12 mouse cellular contexts compared by ENCODE assay signal in the genomic region with DNA sequence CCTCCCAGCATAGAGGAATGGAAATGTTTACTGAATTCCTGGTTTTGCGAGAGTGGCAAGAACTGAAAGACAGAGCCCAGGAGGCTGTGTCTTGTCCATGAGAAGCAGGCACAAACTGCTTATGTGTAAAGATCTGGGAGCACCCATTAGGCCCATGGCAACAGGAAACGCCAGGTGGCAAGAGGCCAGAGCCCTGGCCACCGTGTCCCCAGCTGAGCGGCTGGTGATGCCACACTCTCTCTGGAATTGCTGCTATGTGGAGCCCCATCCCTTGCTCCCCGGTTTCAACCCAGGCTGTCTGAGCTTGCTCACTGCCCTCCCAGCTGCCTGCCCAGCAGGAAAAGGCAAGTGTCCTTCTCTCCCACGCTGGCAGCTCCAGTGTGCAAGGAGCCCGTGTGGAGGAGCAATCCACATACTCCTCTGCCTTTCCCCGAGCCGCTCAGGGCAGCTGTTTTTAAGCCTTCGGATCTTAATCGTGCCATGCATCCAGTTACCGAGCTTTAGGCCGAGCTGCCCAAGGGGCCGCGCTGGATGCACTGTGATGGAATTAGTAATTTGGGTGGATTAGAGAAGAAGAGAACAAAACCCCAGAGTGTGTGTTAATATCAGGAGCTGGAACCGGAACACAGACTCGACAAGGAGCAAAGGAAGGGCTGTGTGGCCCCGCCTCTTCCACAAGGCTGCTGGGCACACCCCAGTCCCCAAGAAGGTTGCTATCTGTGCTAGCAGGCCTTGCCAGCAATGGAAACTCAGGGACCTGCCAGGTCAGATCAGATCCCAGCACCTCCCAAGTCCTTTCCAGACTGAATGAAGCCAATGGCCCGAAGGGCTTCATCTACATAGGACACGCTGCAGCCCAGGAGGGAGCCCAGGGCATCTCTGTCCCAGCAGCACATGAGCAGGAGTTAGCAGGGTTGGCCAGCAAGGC. TPM values are rescaled to one million over a fixed set of nuclear protein-coding genes. Genes with fewer than 3 reads are reported as not detected.
DNase-seq lines count a peak whose midpoint lies in the region; ATAC-seq and TF ChIP-seq lines count a peak whose summit lies in the region.
"Had no signal": no experiment of that assay in that cellular context is flagged by ENCODE, and none has a peak within 500 bp of the region (broad histone marks: within the 10 kb centered on the region; RNA-seq: fewer than 3 reads in every experiment).

No protein-coding gene starts in this region.

- no peak for DNase-seq in heart, adult 9 months (ENCODE audit: low spot score in 2 of 2)
- no peak for DNase-seq in liver, embryonic 11.5 days (ENCODE audit: low spot score)
- no peak for DNase-seq in midbrain, postnatal 0 days (ENCODE audit: low spot score)
- no peak for DNase-seq in thymus, postnatal 10 days (ENCODE audit: low spot score in 2 of 2)
- no peak for DNase-seq in cerebellum, postnatal 36 days
- DNase-seq: kidney, adult 11 months; thymus, adult 2 months had no signal

- peaks cover 96% of the 10 kb centered on the region for H3K36me3 ChIP-seq in heart, embryonic 12.5 days
- H3K36me3 ChIP-seq in liver, embryonic 11.5 days (ENCODE audit: control insufficient read depth, insufficient read depth, low read length) = peaks cover 49% of the 10 kb centered on the region
- H3K36me3 ChIP-seq in midbrain, postnatal 0 days (ENCODE audit: insufficient read depth, low read length) = peaks cover 57% of the 10 kb centered on the region

- H3K4me1 ChIP-seq in heart, embryonic 12.5 days (replicated peaks) = peaks cover 13% of the 10 kb centered on the region
- peaks cover 17% of the 10 kb centered on the region for H3K4me1 ChIP-seq in liver, embryonic 11.5 days (replicated peaks; ENCODE audit: control insufficient read depth, insufficient read depth, low read length)
- 0 out of 2 replicates have a peak, but pooled peaks cover 3% of the 10 kb centered on the region for H3K4me1 ChIP-seq in midbrain, postnatal 0 days (ENCODE audit: insufficient read depth, low read length)

- peak overlapping the region; percentile 34; the same call in 1 of the 2 replicates for H3K27ac ChIP-seq in heart, embryonic 12.5 days (ENCODE audit: poor library complexity, severe bottlenecking)
- H3K27ac ChIP-seq in liver, embryonic 11.5 days (ENCODE audit: low read depth, low read length) = peak overlapping the region; percentile 63
- peak overlapping the region; percentile 65 for H3K27ac ChIP-seq in midbrain, postnatal 0 days (ENCODE audit: low read depth, low read length)

- no peak overlapping the region for H3K4me2 ChIP-seq in heart, embryonic 12.5 days
- 0 out of 2 replicates have a peak overlapping the region, but pooled peaks have one; percentile 25 for H3K4me2 ChIP-seq in liver, embryonic 11.5 days
- no peak overlapping the region for H3K4me2 ChIP-seq in midbrain, postnatal 0 days (ENCODE audit: low read depth, low read length, poor library complexity, severe bottlenecking)

- H3K27me3 ChIP-seq in heart, embryonic 12.5 days (replicated peaks) = no peaks in the 10 kb centered on the region
- no peaks in the 10 kb centered on the region for H3K27me3 ChIP-seq in liver, embryonic 11.5 days (replicated peaks; ENCODE audit: control insufficient read depth, insufficient read depth, low read length)
- no peaks in the 10 kb centered on the region for H3K27me3 ChIP-seq in midbrain, postnatal 0 days (ENCODE audit: insufficient read depth, low read length)
- H3K27me3 ChIP-seq: CH12.LX; megakaryocyte, embryonic 14.5 days had no signal

- H3K4me3 ChIP-seq in heart, embryonic 12.5 days = no peak overlapping the region
- H3K4me3 ChIP-seq in liver, embryonic 11.5 days (ENCODE audit: low read depth, low read length) = no peak overlapping the region
- H3K4me3 ChIP-seq in midbrain, postnatal 0 days (ENCODE audit: low read depth, low read length) = no peak overlapping the region

- no peak for TF ChIP-seq CTCF in midbrain, postnatal 0 days (IDR thresholded peaks at IDR 0.05)

- H3K9ac ChIP-seq in heart, embryonic 12.5 days = no peak overlapping the region
- H3K9ac ChIP-seq in liver, embryonic 11.5 days (ENCODE audit: low read depth, low read length) = 0 out of 2 replicates have a peak overlapping the region, but pooled peaks have one; percentile 28
- peak overlapping the region; percentile 19; the same call in 1 of the 2 replicates for H3K9ac ChIP-seq in midbrain, postnatal 0 days (replicated peaks; ENCODE audit: low read length, poor library complexity, severe bottlenecking)

- ATAC-seq in heart, embryonic 12.5 days (ENCODE audit: insufficient number of reproducible peaks, low FRiP score) = peak; percentile 19; the same call in 1 of the 2 replicates
- ATAC-seq in erythroblast, adult 5-6 weeks (replicated peaks; ENCODE audit: low FRiP score, poor library complexity, severe bottlenecking) = peak; percentile 87
- peak; percentile 90 for ATAC-seq in liver, embryonic 11.5 days (replicated peaks; ENCODE audit: low FRiP score)
- ATAC-seq in midbrain, postnatal 0 days (ENCODE audit: low FRiP score) = no peak
- ATAC-seq in granulocyte monocyte progenitor cell, adult 5-6 weeks (replicated peaks; ENCODE audit: poor library complexity, severe bottlenecking) = no peak

- H3K9me3 ChIP-seq in heart, embryonic 12.5 days (replicated peaks) = no peaks in the 10 kb centered on the region
- no peaks in the 10 kb centered on the region for H3K9me3 ChIP-seq in liver, embryonic 11.5 days (ENCODE audit: control insufficient read depth, low read length)
- H3K9me3 ChIP-seq in midbrain, postnatal 0 days (ENCODE audit: low read length) = no peaks in the 10 kb centered on the region
- H3K9me3 ChIP-seq: megakaryocyte, embryonic 14.5 days had no signal

- 63% methylated on average over 20 of the region's 20 CpGs for WGBS in heart, embryonic 12.5 days
- WGBS in liver, embryonic 11.5 days = 76% methylated on average over 20 of the region's 20 CpGs
- 29% methylated on average over 20 of the region's 20 CpGs for WGBS in midbrain, postnatal 0 days

RNA-seq across cellular contexts. Expression of gene Lemd2, which starts 9.7 kb away (rescaled TPM):
- 13.7 and 16.8 TPM in 2 replicates for polyA plus RNA-seq in heart, embryonic 12.5 days (2016; fragmentation: Nextera tagmentation; extraction: Ambion mirVana)
- total RNA-seq in erythroblast, adult 5-6 weeks (2015; ENCODE audit: low replicate concordance) = 2.7 and 5.4 TPM in 2 replicates
- 12.9 and 13.5 TPM in 2 replicates for total RNA-seq in erythroblast, adult 5-6 weeks (2017; ENCODE audit: low replicate concordance)
- polyA plus RNA-seq in liver, embryonic 11.5 days (2014; fragmentation: Nextera tagmentation; extraction: Ambion mirVana) = 11.6 and 13.4 TPM in 2 replicates
- 85.7 and 94.3 TPM in 2 replicates for total RNA-seq in midbrain, postnatal 0 days (2014; rRNA removed)
- polyA plus RNA-seq in midbrain, postnatal 0 days (2015; fragmentation: Nextera tagmentation; extraction: Ambion mirVana) = 18.4 and 20.6 TPM in 2 replicates
- 36.5 and 36.9 TPM in 2 replicates for total RNA-seq in granulocyte monocyte progenitor cell, adult 5-6 weeks (2014; fragmentation: Nextera tagmentation)
- 23.5 and 29.7 TPM in 2 replicates for total RNA-seq in granulocyte monocyte progenitor cell, adult 5-6 weeks (2017)

RNA-seq across cellular contexts. Expression of gene Ip6k3, which starts 26.9 kb away (rescaled TPM):
- 0.18 and 0.31 TPM in 2 replicates for polyA plus RNA-seq in heart, embryonic 12.5 days (2016; fragmentation: Nextera tagmentation; extraction: Ambion mirVana)
- not detected in 2 replicates for total RNA-seq in erythroblast, adult 5-6 weeks (2015; ENCODE audit: low replicate concordance)
- total RNA-seq in erythroblast, adult 5-6 weeks (2017; ENCODE audit: low replicate concordance) = not detected in 2 replicates
- 0.11 TPM in 1 of 2 replicates, not detected in the other for polyA plus RNA-seq in liver, embryonic 11.5 days (2014; fragmentation: Nextera tagmentation; extraction: Ambion mirVana)
- 0.09 TPM in 1 of 2 replicates, not detected in the other for total RNA-seq in midbrain, postnatal 0 days (2014; rRNA removed)
- polyA plus RNA-seq in midbrain, postnatal 0 days (2015; fragmentation: Nextera tagmentation; extraction: Ambion mirVana) = 0.32 TPM in 1 of 2 replicates, not detected in the other
- total RNA-seq in granulocyte monocyte progenitor cell, adult 5-6 weeks (2014; fragmentation: Nextera tagmentation) = not detected in 2 replicates
- not detected in 2 replicates for total RNA-seq in granulocyte monocyte progenitor cell, adult 5-6 weeks (2017)

Comparison
In these comparisons a context has a peak if more than half of its experiments do, and no peak if none do; other contexts are left out.
1. ATAC-seq: peak in heart, embryonic 12.5 days (single experiment), erythroblast, adult 5-6 weeks (single experiment) and liver, embryonic 11.5 days (single experiment); none in midbrain, postnatal 0 days (single experiment) and granulocyte monocyte progenitor cell, adult 5-6 weeks (single experiment).
2. Peak in every context shown above with its lines, with median percentiles within 50 percentile points of each other: H3K27ac ChIP-seq.